Mouse (Mus musculus) bone marrow macrophage, adult 2 months (primary cell): ENCODE measurements around the gene Itga7.

Experiments
- CTCF ChIP-seq: IDR thresholded peaks from 2 replicates; pipeline ENCODE4 v1.5.1; 2012; ENCODE audit warnings: low read depth, mild to moderate bottlenecking, low read length, moderate library complexity
- POLR2A ChIP-seq: IDR thresholded peaks from 2 replicates; pipeline ENCODE4 v1.6.1; 2012; ENCODE audit warnings: mild to moderate bottlenecking, low read depth, low read length, borderline replicate concordance

GRCm38 (mm10) chr10:128921251-128921650, 12.4 kb upstream of the Itga7 start:
- no peak for TF ChIP-seq CTCF
- TF ChIP-seq POLR2A = no peak
